Mouse (Mus musculus) heart, adult 9 months (tissue): ENCODE results near the gene Olfr1453.
"Not testable (repeated sequence)": the region's sequence is repeated elsewhere in the genome, so short reads cannot be mapped to it uniquely, and the experiment has no call there.

ENCODE experiments used
- DNase-seq, 2 experiments: peaks; one replicate each; pipeline ENCODE4 v3.0.0; 2022; ENCODE audit warnings: low spot score in 2 of 2

Gene Olfr1453

GRCm38 (mm10) chr19:13028227-13028626 lies at the start of gene Olfr1453:
Gene Olfr1453 (minus strand): TSS chr19:13028327.
- no peak for DNase-seq

GRCm38 (mm10) chr19:13060310-13060709 lies 32.2 kb upstream of the Olfr1453 start, which contains the start of gene Olfr1454:
Gene Olfr1454 (plus strand): TSS chr19:13060610.
- no peak for DNase-seq

- no peak for DNase-seq
Observed at GRCm38 (mm10) chr19:12994714-12995113, 33.4 kb downstream of the Olfr1453 start, which contains the start of gene Olfr1451. Gene Olfr1451 (plus strand): TSS chr19:12995014.

GRCm38 (mm10) chr19:12992316-12992715 lies 35.8 kb downstream of the Olfr1453 start:
- DNase-seq, result not testable (repeated sequence)
